ENCODE assay signal across 26 mouse cellular contexts in genomic region chr16:23337317-23337716, GRCm38 (mm10).
DNase-seq lines count a peak whose midpoint lies in the region; ATAC-seq and TF ChIP-seq lines count a peak whose summit lies in the region.
"Had no signal": no experiment of that assay in that cellular context is flagged by ENCODE, and none has a peak within 500 bp of the region (broad histone marks: within the 10 kb centered on the region; RNA-seq: fewer than 3 reads in every experiment).

No protein-coding gene starts in this region.

- no peak for TF ChIP-seq CTCF in liver, embryonic 14.5 days (IDR thresholded peaks at IDR 0.05; ENCODE audit: low read depth)
- no peak for TF ChIP-seq CTCF in bone marrow macrophage, adult 2 months (IDR thresholded peaks at IDR 0.05; ENCODE audit: low read depth, low read length)

- H3K4me3 ChIP-seq in liver, embryonic 14.5 days (ENCODE audit: insufficient read depth in 1 of 2, low read depth in 2 of 2, low read length in 2 of 2) = no peak overlapping the region
- no peak overlapping the region for H3K4me3 ChIP-seq in bone marrow macrophage, adult 2 months (ENCODE audit: insufficient read depth, low read length)
- H3K4me3 ChIP-seq: embryonic facial prominence, embryonic 13.5 days; erythroblast, embryonic 14.5 days; forebrain, embryonic 12.5 days; forebrain, embryonic 15.5 days; heart, embryonic 12.5 days; heart, embryonic 15.5 days; hindbrain, embryonic 10.5 days; hindbrain, embryonic 13.5 days had no signal

- H3K27ac ChIP-seq in liver, embryonic 14.5 days = no peak overlapping the region
- 0 out of 2 replicates have a peak overlapping the region, but pooled peaks have one; percentile 11 for H3K27ac ChIP-seq in bone marrow macrophage, adult 2 months (ENCODE audit: insufficient read depth, low read depth, low read length)
- H3K27ac ChIP-seq: embryonic facial prominence, embryonic 13.5 days; forebrain, embryonic 12.5 days; forebrain, embryonic 15.5 days; heart, embryonic 15.5 days; hindbrain, embryonic 10.5 days; hindbrain, embryonic 13.5 days had no signal

- peaks cover 0 to 6% of the 10 kb centered on the region in 2 experiments; a peak in 2 of 4 replicates for H3K4me1 ChIP-seq in liver, embryonic 14.5 days (replicated peaks; ENCODE audit: control insufficient read depth in 2 of 2, insufficient read depth in 2 of 2, low read length in 1 of 2)
- H3K4me1 ChIP-seq in bone marrow macrophage, adult 2 months (ENCODE audit: control insufficient read depth, insufficient read depth, low read length) = peaks cover 29% of the 10 kb centered on the region
- H3K4me1 ChIP-seq: embryonic facial prominence, embryonic 13.5 days; forebrain, embryonic 12.5 days; forebrain, embryonic 15.5 days; hindbrain, embryonic 10.5 days; hindbrain, embryonic 13.5 days had no signal

- no peak for TF ChIP-seq EP300 in liver, embryonic 14.5 days (IDR thresholded peaks at IDR 0.05; ENCODE audit: low read depth)

- ATAC-seq in liver, embryonic 14.5 days (ENCODE audit: insufficient read depth) = no peak
- ATAC-seq: activated CD4-positive, CD25-positive, alpha-beta regulatory T cell, adult 4 months; CD4-positive, CD25-positive, alpha-beta regulatory T cell, adult 4 months; forebrain, embryonic 15.5 days; hindbrain, embryonic 16.5 days had no signal

- peak; percentile 26 to 30 (median 29) for DNase-seq in liver, embryonic 14.5 days (ENCODE audit: low read depth in 3 of 3, low spot score in 3 of 3)
- no peak for DNase-seq in liver
- DNase-seq in lung, postnatal 36 days = peak; percentile 13
- DNase-seq in lung, postnatal 4 days = no peak
- DNase-seq in layer of hippocampus, adult 9-11 months = no peak
- no peak for DNase-seq in embryo, embryonic 11 days
- DNase-seq: adrenal gland, postnatal 25 days; cerebellum, adult 18-20 months; cerebellum, adult 9-10 months; cerebellum, postnatal 14 days; gastrocnemius, postnatal 25 days; heart, adult 18-20 months; heart, postnatal 10 days; heart, postnatal 36 days had no signal

- H3K36me3 ChIP-seq in liver, embryonic 14.5 days (replicated peaks; ENCODE audit: control insufficient read depth, insufficient read depth, low read depth) = no peaks in the 10 kb centered on the region; the same call in 1 of the 2 replicates

- H3K9ac ChIP-seq in liver, embryonic 14.5 days (replicated peaks) = no peak overlapping the region
- H3K9ac ChIP-seq: embryonic facial prominence, embryonic 13.5 days; forebrain, embryonic 12.5 days; forebrain, embryonic 15.5 days; heart, embryonic 12.5 days; heart, embryonic 15.5 days; hindbrain, embryonic 13.5 days had no signal

- H3K4me2 ChIP-seq in liver, embryonic 14.5 days (ENCODE audit: low read depth) = no peak overlapping the region
- H3K4me2 ChIP-seq: embryonic facial prominence, embryonic 13.5 days; forebrain, embryonic 12.5 days; forebrain, embryonic 15.5 days; heart, embryonic 12.5 days; heart, embryonic 15.5 days; hindbrain, embryonic 13.5 days had no signal

- 29% methylated on average over 4 of the region's 4 CpGs for WGBS in liver, embryonic 14.5 days (ENCODE audit: insufficient replicate concordance)

- TF ChIP-seq POLR2A in bone marrow macrophage, adult 2 months (IDR thresholded peaks at IDR 0.05; ENCODE audit: borderline replicate concordance, low read depth, low read length) = no peak

- no peaks in the 10 kb centered on the region for H3K27me3 ChIP-seq in liver, embryonic 14.5 days (ENCODE audit: control insufficient read depth, insufficient read depth, low read length)
- H3K27me3 ChIP-seq: embryonic facial prominence, embryonic 13.5 days; forebrain, embryonic 12.5 days; forebrain, embryonic 15.5 days; heart, embryonic 12.5 days; heart, embryonic 15.5 days; hindbrain, embryonic 13.5 days had no signal

- no peaks in the 10 kb centered on the region for H3K9me3 ChIP-seq in liver, embryonic 14.5 days (ENCODE audit: control insufficient read depth, low read length)
- H3K9me3 ChIP-seq: embryonic facial prominence, embryonic 13.5 days; forebrain, embryonic 12.5 days; forebrain, embryonic 15.5 days; heart, embryonic 12.5 days; heart, embryonic 15.5 days; hindbrain, embryonic 10.5 days; hindbrain, embryonic 13.5 days had no signal

Comparison
In these comparisons a context has a peak if more than half of its experiments do, and no peak if none do; other contexts are left out.
1. DNase-seq: peak in liver, embryonic 14.5 days (3 of 3) and lung, postnatal 36 days (single experiment); none in liver (single experiment), lung, postnatal 4 days (0 of 2), layer of hippocampus, adult 9-11 months (single experiment) and embryo, embryonic 11 days (single experiment).